Mouse (Mus musculus): ENCODE data around the gene Onecut1.

The Onecut1 gene

GRCm38 (mm10) chr9:74861561-74861980 lies at the start of gene Onecut1:
Gene Onecut1, plus strand, starts transcription at chr9:74861921.
- DNase-seq (ENCODE audit: low read depth, low spot score), result peak; percentile 70

- DNase-seq (ENCODE audit: low read depth, low spot score), result no peak
Observed at GRCm38 (mm10) chr9:74819736-74820511, 41.8 kb upstream of the Onecut1 start.

- no peak for DNase-seq (ENCODE audit: low read depth, low spot score)
Observed at GRCm38 (mm10) chr9:74825102-74825501, 36.6 kb upstream of the Onecut1 start.

GRCm38 (mm10) chr9:74829206-74829605 lies 32.5 kb upstream of the Onecut1 start:
- no peak for DNase-seq (ENCODE audit: low read depth, low spot score)

- no peak for DNase-seq (ENCODE audit: low read depth, low spot score)
Observed at GRCm38 (mm10) chr9:74842890-74843289, 18.8 kb upstream of the Onecut1 start.

- no peak for DNase-seq (ENCODE audit: low read depth, low spot score)
Observed at GRCm38 (mm10) chr9:74846867-74847830, 14.6 kb upstream of the Onecut1 start.

- DNase-seq (ENCODE audit: low read depth, low spot score), result no peak
Observed at GRCm38 (mm10) chr9:74848411-74849194, 13.1 kb upstream of the Onecut1 start.

GRCm38 (mm10) chr9:74849195-74849978 lies 12.3 kb upstream of the Onecut1 start:
- no peak for DNase-seq (ENCODE audit: low read depth, low spot score)

GRCm38 (mm10) chr9:74849979-74850780 lies 11.5 kb upstream of the Onecut1 start:
- DNase-seq (ENCODE audit: low read depth, low spot score), result no peak

- DNase-seq (ENCODE audit: low read depth, low spot score), result no peak
Observed at GRCm38 (mm10) chr9:74850781-74851145, 11.0 kb upstream of the Onecut1 start.

- DNase-seq (ENCODE audit: low read depth, low spot score), result no peak
Observed at GRCm38 (mm10) chr9:74851601-74852000, 10.1 kb upstream of the Onecut1 start.

GRCm38 (mm10) chr9:74852361-74852760 lies 9.4 kb upstream of the Onecut1 start:
- no peak for DNase-seq (ENCODE audit: low read depth, low spot score)

GRCm38 (mm10) chr9:74853191-74854072 lies 8.3 kb upstream of the Onecut1 start:
- DNase-seq (ENCODE audit: low read depth, low spot score), result no peak

- no peak for DNase-seq (ENCODE audit: low read depth, low spot score)
Observed at GRCm38 (mm10) chr9:74854073-74854591, 7.6 kb upstream of the Onecut1 start.

GRCm38 (mm10) chr9:74855446-74855845 lies 6.3 kb upstream of the Onecut1 start:
- DNase-seq (ENCODE audit: low read depth, low spot score), result no peak

GRCm38 (mm10) chr9:74856578-74857507 lies 4.9 kb upstream of the Onecut1 start:
- no peak for DNase-seq (ENCODE audit: low read depth, low spot score)

- DNase-seq (ENCODE audit: low read depth, low spot score), result no peak
Observed at GRCm38 (mm10) chr9:74857508-74857840, 4.2 kb upstream of the Onecut1 start.

GRCm38 (mm10) chr9:74858111-74858510 lies 3.6 kb upstream of the Onecut1 start:
- DNase-seq (ENCODE audit: low read depth, low spot score), result no peak

Data from retina, postnatal 7 days (tissue).